Mouse (Mus musculus) CD8-positive naive resting alpha-beta T cell, adult 2 months (primary cell): ENCODE data around the gene Fam83d.
A peak's percentile ranks its signal among the peaks of the same experiment; 100 is the strongest.

Experiments used
- DNase-seq, 2 experiments: peaks; one replicate each; pipeline ENCODE4 v3.0.0; 2022; ENCODE audit warnings: low read depth in 2 of 2, low spot score in 2 of 2

Gene Fam83d

GRCm38 (mm10) chr2:158743518-158744141, 24.3 kb upstream of the Fam83d start:
- no peak for DNase-seq

GRCm38 (mm10) chr2:158745049-158745482, 22.8 kb upstream of the Fam83d start:
- peak; percentile 40 to 64 for DNase-seq

GRCm38 (mm10) chr2:158746164-158746563, 21.7 kb upstream of the Fam83d start:
- DNase-seq: no peak

GRCm38 (mm10) chr2:158749366-158749765, 18.5 kb upstream of the Fam83d start:
- no peak for DNase-seq

GRCm38 (mm10) chr2:158760231-158760630, 7.7 kb upstream of the Fam83d start:
- no peak for DNase-seq

GRCm38 (mm10) chr2:158762339-158762738, 5.6 kb upstream of the Fam83d start:
- no peak for DNase-seq

- peak; percentile 16 to 50 for DNase-seq
These were observed 457 bp downstream of the Fam83d start for GRCm38 (mm10) chr2:158768350-158768749.

- DNase-seq: no peak
These were observed 878 bp downstream of the Fam83d start for GRCm38 (mm10) chr2:158768771-158769170.

- no peak for DNase-seq
These were observed 2.3 kb downstream of the Fam83d start for GRCm38 (mm10) chr2:158770126-158770757.

GRCm38 (mm10) chr2:158771066-158771763, 3.3 kb downstream of the Fam83d start:
- no peak for DNase-seq

GRCm38 (mm10) chr2:158772808-158773207, 4.9 kb downstream of the Fam83d start:
- DNase-seq: no peak

GRCm38 (mm10) chr2:158774886-158775285, 7.0 kb downstream of the Fam83d start:
- no peak for DNase-seq

- DNase-seq: no peak
These were observed 8.8 kb downstream of the Fam83d start for GRCm38 (mm10) chr2:158776716-158777115.

GRCm38 (mm10) chr2:158777490-158777889, 9.6 kb downstream of the Fam83d start:
- no peak for DNase-seq

GRCm38 (mm10) chr2:158778349-158778748, 10.5 kb downstream of the Fam83d start:
- no peak for DNase-seq

- no peak for DNase-seq
These were observed 13.2 kb downstream of the Fam83d start for GRCm38 (mm10) chr2:158781126-158781525.

GRCm38 (mm10) chr2:158786927-158787795, 19.3 kb downstream of the Fam83d start:
- no peak for DNase-seq

GRCm38 (mm10) chr2:158794494-158795004, 26.7 kb downstream of the Fam83d start, which contains the start of gene Dhx35:
TSS of gene Dhx35 (plus strand) at chr2:158794807.
- peak; percentile 86 to 90 for DNase-seq

- DNase-seq: no peak
These were observed 27.1 kb downstream of the Fam83d start for GRCm38 (mm10) chr2:158795043-158795442.

- no peak for DNase-seq
These were observed 28.0 kb downstream of the Fam83d start for GRCm38 (mm10) chr2:158795875-158796274.

GRCm38 (mm10) chr2:158799328-158799727, 31.4 kb downstream of the Fam83d start:
- no peak for DNase-seq
